In the genomic region with DNA sequence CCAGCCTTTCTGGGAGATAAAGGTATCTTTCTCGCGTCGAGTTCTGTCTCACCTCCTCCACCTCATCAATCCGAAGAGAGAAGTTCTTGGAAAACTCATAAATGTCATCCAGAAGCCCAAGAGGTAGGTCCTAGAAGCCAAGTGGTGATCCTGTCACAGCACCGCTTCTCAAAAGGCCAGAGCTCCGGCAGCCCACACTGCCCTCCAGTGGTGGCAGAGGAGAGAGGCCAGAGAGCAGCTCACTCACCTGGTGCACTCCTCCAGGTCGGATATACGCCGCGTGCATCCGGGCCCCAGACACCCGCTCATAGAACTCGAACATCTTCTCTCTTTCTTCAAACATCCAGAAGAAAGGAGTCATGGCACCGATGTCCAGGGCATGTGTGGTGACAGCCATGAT, we compare ENCODE assay signal across 9 mouse cellular contexts. TPM values are rescaled to one million over a fixed set of nuclear protein-coding genes. Genes with fewer than 3 reads are reported as not detected.
DNase-seq lines count a peak whose midpoint lies in the region; ATAC-seq lines count a peak whose summit lies in the region.
"Had no signal": no experiment of that assay in that cellular context is flagged by ENCODE, and none has a peak within 500 bp of the region (broad histone marks: within the 10 kb centered on the region; RNA-seq: fewer than 3 reads in every experiment).

No protein-coding gene starts in this region.

- H3K9me3 ChIP-seq in neural tube, embryonic 12.5 days, result no peaks in the 10 kb centered on the region
- H3K9me3 ChIP-seq in intestine, embryonic 16.5 days (ENCODE audit: control insufficient read depth, low read length), result no peaks in the 10 kb centered on the region
- H3K9me3 ChIP-seq: hindbrain, embryonic 15.5 days had no signal

- H3K27ac ChIP-seq in neural tube, embryonic 12.5 days, result no peak overlapping the region
- no peak overlapping the region for H3K27ac ChIP-seq in intestine, embryonic 16.5 days (ENCODE audit: low read length)
- H3K27ac ChIP-seq: hindbrain, embryonic 15.5 days had no signal

- DNase-seq in cerebellum, postnatal 10 days, result peak; percentile 71 to 75
- no peak for DNase-seq in cerebellum, adult 8-10 months
- DNase-seq in neural tube, embryonic 10.5 days (ENCODE audit: extremely low spot score, low spot score), result no peak
- DNase-seq in c-Kit-positive CD71-positive TER-119-positive erythroid progenitor cells, embryonic 14.5 days (ENCODE audit: low spot score), result peak; percentile 54
- peak; percentile 73 for DNase-seq in lung, postnatal 14 days
- peak; percentile 75 for DNase-seq in splenic B cell, adult 2 months (ENCODE audit: low read depth, low spot score)

- H3K4me2 ChIP-seq in neural tube, embryonic 12.5 days (replicated peaks), result no peak overlapping the region
- H3K4me2 ChIP-seq in intestine, embryonic 16.5 days (ENCODE audit: low read depth, low read length), result no peak overlapping the region
- H3K4me2 ChIP-seq: hindbrain, embryonic 15.5 days had no signal

- H3K27me3 ChIP-seq in neural tube, embryonic 12.5 days (replicated peaks), result no peaks in the 10 kb centered on the region
- no peaks in the 10 kb centered on the region for H3K27me3 ChIP-seq in intestine, embryonic 16.5 days (replicated peaks; ENCODE audit: control insufficient read depth, insufficient read depth, low read length)
- no peaks in the 10 kb centered on the region for H3K27me3 ChIP-seq in splenic B cell, adult 2 months (ENCODE audit: control insufficient read depth, insufficient read depth, low read length, poor library complexity, severe bottlenecking)
- H3K27me3 ChIP-seq: hindbrain, embryonic 15.5 days had no signal

- 76% methylated on average over 14 of the region's 14 CpGs for WGBS in neural tube, embryonic 12.5 days
- WGBS in intestine, embryonic 16.5 days, result 73% methylated on average over 14 of the region's 14 CpGs

- no peak overlapping the region for H3K9ac ChIP-seq in neural tube, embryonic 12.5 days
- no peak overlapping the region for H3K9ac ChIP-seq in intestine, embryonic 16.5 days (ENCODE audit: low read depth, low read length)
- H3K9ac ChIP-seq: hindbrain, embryonic 15.5 days had no signal

- no peak overlapping the region for H3K4me3 ChIP-seq in neural tube, embryonic 12.5 days
- no peak overlapping the region for H3K4me3 ChIP-seq in intestine, embryonic 16.5 days (ENCODE audit: low read length)
- H3K4me3 ChIP-seq: hindbrain, embryonic 15.5 days had no signal

- H3K36me3 ChIP-seq in neural tube, embryonic 12.5 days, result peaks cover 93% of the 10 kb centered on the region
- H3K36me3 ChIP-seq in intestine, embryonic 16.5 days (ENCODE audit: control insufficient read depth, insufficient read depth, low read length), result peaks cover 40% of the 10 kb centered on the region
- peaks cover 8% of the 10 kb centered on the region for H3K36me3 ChIP-seq in splenic B cell, adult 2 months (ENCODE audit: control insufficient read depth, insufficient read depth, low read length, poor library complexity, severe bottlenecking)

- no peaks in the 10 kb centered on the region for H3K4me1 ChIP-seq in neural tube, embryonic 12.5 days
- H3K4me1 ChIP-seq in intestine, embryonic 16.5 days (ENCODE audit: control insufficient read depth, insufficient read depth, low read length), result no peaks in the 10 kb centered on the region; the same call in 1 of the 2 replicates
- H3K4me1 ChIP-seq: hindbrain, embryonic 15.5 days had no signal

- 0 out of 2 replicates have a peak, but pooled peaks have one; percentile 19 for ATAC-seq in neural tube, embryonic 12.5 days (ENCODE audit: low FRiP score, low read depth)
- ATAC-seq in intestine, embryonic 16.5 days, result 0 out of 2 replicates have a peak, but pooled peaks have one; percentile 22

RNA-seq across cellular contexts. Expression of gene Fcer1g, which starts 4.3 kb away (rescaled TPM):
- 21.9 and 24.3 TPM in 2 replicates for polyA plus RNA-seq in neural tube, embryonic 12.5 days (2016; fragmentation: Nextera tagmentation; extraction: Ambion mirVana)
- polyA plus RNA-seq in intestine, embryonic 16.5 days (2015; fragmentation: Nextera tagmentation; extraction: Ambion mirVana), result 50.3 and 52.1 TPM in 2 replicates

RNA-seq across cellular contexts. Expression of gene Adamts4, which starts 11.8 kb away (rescaled TPM):
- polyA plus RNA-seq in neural tube, embryonic 12.5 days (2016; fragmentation: Nextera tagmentation; extraction: Ambion mirVana), result 6.2 and 6.3 TPM in 2 replicates
- 6.3 and 7.0 TPM in 2 replicates for polyA plus RNA-seq in intestine, embryonic 16.5 days (2015; fragmentation: Nextera tagmentation; extraction: Ambion mirVana)

RNA-seq across cellular contexts. Expression of gene Ndufs2, which starts 12.7 kb away (rescaled TPM):
- polyA plus RNA-seq in neural tube, embryonic 12.5 days (2016; fragmentation: Nextera tagmentation; extraction: Ambion mirVana), result 233 and 247 TPM in 2 replicates
- polyA plus RNA-seq in intestine, embryonic 16.5 days (2015; fragmentation: Nextera tagmentation; extraction: Ambion mirVana), result 339 and 373 TPM in 2 replicates

RNA-seq across cellular contexts. Expression of gene Apoa2, which starts 13.6 kb away (rescaled TPM):
- 5.4 and 7.6 TPM in 2 replicates for polyA plus RNA-seq in neural tube, embryonic 12.5 days (2016; fragmentation: Nextera tagmentation; extraction: Ambion mirVana)
- polyA plus RNA-seq in intestine, embryonic 16.5 days (2015; fragmentation: Nextera tagmentation; extraction: Ambion mirVana), result 55.3 and 151 TPM in 2 replicates

RNA-seq across cellular contexts. Expression of gene Tomm40l, which starts 16.1 kb away (rescaled TPM):
- polyA plus RNA-seq in neural tube, embryonic 12.5 days (2016; fragmentation: Nextera tagmentation; extraction: Ambion mirVana), result 30.1 and 30.8 TPM in 2 replicates
- polyA plus RNA-seq in intestine, embryonic 16.5 days (2015; fragmentation: Nextera tagmentation; extraction: Ambion mirVana), result 32.0 and 34.7 TPM in 2 replicates

Comparison
In these comparisons a context has a peak if more than half of its experiments do, and no peak if none do; other contexts are left out.
1. DNase-seq: peak in cerebellum, postnatal 10 days (2 of 2), c-Kit-positive CD71-positive TER-119-positive erythroid progenitor cells, embryonic 14.5 days (single experiment), lung, postnatal 14 days (single experiment) and splenic B cell, adult 2 months (single experiment); none in cerebellum, adult 8-10 months (single experiment) and neural tube, embryonic 10.5 days (single experiment).